Mouse (Mus musculus) adrenal gland, postnatal 36 days (tissue): ENCODE measurements at regions not wholly inside any gene's neighbourhood (a gene's known extent, or its start where the extent isn't known, plus 50 kb on each side); places are given as distances from the start of the nearest gene placed in this dataset.

ENCODE experiments used
- DNase-seq, 2 experiments: peaks; one replicate each; pipeline ENCODE4 v3.0.0; 2021; ENCODE audit warnings: mixed read lengths in 1 of 2

- no peak for DNase-seq
These were observed 305.9 kb downstream of the Brinp1 start for GRCm38 (mm10) chr4:68648311-68648710.

GRCm38 (mm10) chr4:68633299-68633698 is 320.9 kb downstream of the Brinp1 start:
- DNase-seq: no peak

DNA sequence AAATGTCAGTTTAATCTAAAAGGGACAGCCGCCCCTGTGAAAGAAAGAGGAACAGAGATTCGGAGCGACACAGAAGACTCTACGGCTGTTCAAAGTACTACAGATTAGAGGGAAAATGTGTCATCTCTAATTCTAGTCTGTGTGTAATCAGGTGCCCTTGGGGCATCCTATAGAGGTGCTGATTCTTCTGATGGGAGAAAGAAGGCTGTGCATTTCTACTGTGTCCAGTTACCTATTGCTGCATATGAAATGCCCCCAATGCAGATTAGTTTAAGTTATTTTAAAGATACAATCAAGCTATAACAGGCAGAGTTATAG is 330.2 kb downstream of the Brinp1 start:
- DNase-seq: no peak

DNA sequence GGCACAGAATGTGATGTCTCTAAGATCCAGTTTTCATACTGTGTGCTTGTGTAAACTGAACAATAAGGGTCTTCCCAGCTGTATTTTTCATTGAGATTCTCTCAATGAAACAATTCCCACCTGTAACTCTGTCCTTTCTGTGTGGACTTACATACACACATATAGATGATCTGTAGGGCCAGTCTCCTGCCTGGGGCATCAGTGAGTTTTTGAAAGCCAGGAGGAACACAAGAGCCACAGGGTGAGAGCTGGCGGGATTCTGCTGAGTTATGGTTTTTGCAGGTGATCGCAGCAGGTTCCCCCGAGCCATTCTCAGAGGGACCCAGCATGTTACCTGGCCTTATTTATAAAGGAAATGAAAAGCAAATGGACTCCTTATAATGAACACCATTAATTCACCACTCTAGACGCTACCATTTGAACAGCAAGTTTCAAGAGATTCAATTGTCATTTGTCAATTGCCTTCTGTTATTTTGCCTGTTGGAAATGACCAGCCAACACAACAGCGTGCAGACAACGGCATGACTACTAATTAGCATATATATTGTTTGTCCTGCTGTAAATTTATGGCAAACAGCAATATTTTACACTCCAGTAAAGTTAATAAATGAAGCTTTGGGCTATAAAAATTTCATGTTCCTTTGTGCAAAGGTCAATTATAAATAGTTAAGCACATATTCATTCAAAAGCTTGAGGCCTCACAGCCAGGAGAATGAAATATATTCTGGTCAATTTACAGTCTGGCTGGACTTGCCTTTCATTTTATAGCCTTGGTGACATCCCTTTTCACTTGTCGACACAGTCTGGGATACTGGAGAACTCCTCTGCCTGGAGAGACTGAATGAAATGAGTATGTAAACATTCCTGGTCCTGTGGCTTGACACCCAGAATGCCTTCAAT is 330.8 kb downstream of the Brinp1 start:
- DNase-seq: no peak

- DNase-seq: no peak
These were observed 333.6 kb downstream of the Brinp1 start for GRCm38 (mm10) chr4:68620585-68620984.

- no peak for DNase-seq
These were observed 338.3 kb downstream of the Brinp1 start for GRCm38 (mm10) chr4:68615706-68616397.

- no peak for DNase-seq
These were observed 341.8 kb downstream of the Brinp1 start for GRCm38 (mm10) chr4:68612263-68613012.

- DNase-seq: no peak
These were observed 358.9 kb downstream of the Brinp1 start for GRCm38 (mm10) chr4:68595256-68595655.

DNA sequence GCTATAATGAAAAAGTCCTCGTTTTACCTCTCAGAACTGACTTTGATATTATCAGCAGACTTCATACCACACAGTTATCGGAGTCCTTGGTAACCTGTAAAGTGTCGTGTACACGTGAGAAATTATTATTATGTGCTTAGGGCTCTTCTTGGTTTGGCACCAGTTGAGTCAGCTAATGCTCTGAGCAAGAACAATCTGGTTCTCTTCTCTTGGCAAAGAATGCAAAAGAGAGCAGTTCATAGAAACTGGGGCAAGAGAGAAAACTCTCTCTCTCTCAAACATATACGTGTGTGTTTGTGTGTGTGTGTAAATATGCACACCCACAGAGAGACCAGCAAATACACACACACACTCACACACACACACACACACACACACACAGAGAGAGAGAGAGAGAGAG is 378.8 kb downstream of the Brinp1 start:
- DNase-seq: no peak

GRCm38 (mm10) chr4:68574610-68575167 is 379.5 kb downstream of the Brinp1 start:
- DNase-seq: no peak

- no peak for DNase-seq
These were observed 380.9 kb downstream of the Brinp1 start for GRCm38 (mm10) chr4:68573333-68573732.

- no peak for DNase-seq
These were observed 381.7 kb downstream of the Brinp1 start for GRCm38 (mm10) chr4:68572521-68572920.

DNA sequence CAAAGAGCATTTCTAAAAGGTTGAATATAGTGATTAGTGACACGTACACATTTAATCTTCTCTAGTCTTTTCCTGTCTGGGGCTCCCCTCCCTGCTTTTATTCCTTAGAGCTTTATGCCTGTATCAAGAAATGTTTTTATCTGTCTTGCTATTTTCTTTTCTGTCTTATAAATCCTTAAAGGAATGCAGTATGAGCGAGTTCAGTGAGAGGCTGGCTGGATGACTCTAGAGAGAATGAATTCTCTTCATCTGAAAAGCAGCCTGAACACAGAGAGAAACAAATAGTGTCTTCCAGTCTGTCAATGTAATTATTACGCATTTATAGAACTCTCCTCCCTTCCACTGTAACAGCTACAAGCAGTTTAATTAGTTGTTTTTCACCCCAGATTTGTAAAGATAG is 417.9 kb downstream of the Brinp1 start:
- no peak for DNase-seq

GRCm38 (mm10) chr4:68535815-68536214 is 418.4 kb downstream of the Brinp1 start:
- DNase-seq: no peak

GRCm38 (mm10) chr4:68532056-68532455 is 422.1 kb downstream of the Brinp1 start:
- no peak for DNase-seq

GRCm38 (mm10) chr4:68487993-68488392 is 466.2 kb downstream of the Brinp1 start:
- DNase-seq: no peak

- no peak for DNase-seq
These were observed 467.3 kb downstream of the Brinp1 start for GRCm38 (mm10) chr4:68486876-68487275.

- DNase-seq: no peak
These were observed 492.4 kb downstream of the Brinp1 start for GRCm38 (mm10) chr4:68461783-68462182.

- no peak for DNase-seq
These were observed 538.2 kb downstream of the Brinp1 start for GRCm38 (mm10) chr4:68416046-68416445.

- no peak for DNase-seq
These were observed 543.4 kb downstream of the Brinp1 start for GRCm38 (mm10) chr4:68410785-68411184.

DNA sequence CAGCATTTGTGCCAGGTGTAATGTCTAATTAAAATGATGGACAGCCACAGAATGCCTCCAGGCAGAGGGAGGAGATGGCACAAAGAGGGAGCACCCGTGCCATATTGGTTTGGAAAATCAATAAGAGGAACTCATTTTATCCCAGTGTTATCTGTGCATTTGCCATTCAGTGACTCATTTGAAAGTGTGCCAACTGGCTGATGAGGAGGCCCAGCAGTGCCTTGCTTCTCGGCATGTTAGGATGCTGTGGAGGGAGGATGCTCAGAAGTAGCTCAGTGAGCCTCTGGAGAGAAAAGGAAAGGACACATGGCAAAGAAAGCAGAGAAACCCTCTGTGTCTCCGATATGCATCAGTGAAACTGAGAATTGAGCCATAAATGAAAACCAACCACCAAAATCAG is 549.8 kb downstream of the Brinp1 start:
- peak in 1 of 2 experiments; percentile 1 for DNase-seq

- no peak for DNase-seq
These were observed 567.1 kb downstream of the Brinp1 start for GRCm38 (mm10) chr4:68387097-68387496.

DNA sequence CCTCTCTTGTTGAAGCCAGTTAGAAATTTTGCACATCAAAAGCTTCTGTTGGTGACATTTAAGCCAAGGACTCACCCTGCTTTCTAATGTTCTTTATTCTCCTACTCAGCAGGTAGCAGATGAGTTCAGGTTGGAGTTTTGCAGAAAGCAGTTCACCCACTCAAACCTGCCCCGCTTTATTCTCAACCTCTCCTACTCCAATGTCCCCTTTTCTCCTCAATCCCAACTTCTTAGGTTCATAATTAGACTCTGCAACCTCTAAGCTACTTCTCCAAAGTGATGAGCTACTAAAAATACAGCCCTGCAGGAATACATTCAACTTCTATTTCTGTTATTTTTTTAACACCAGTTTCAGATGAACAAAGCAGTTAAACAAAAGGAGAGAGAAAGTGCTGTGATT is 572.2 kb downstream of the Brinp1 start:
- DNase-seq: no peak
